Mouse (Mus musculus) layer of hippocampus, adult 2 months (tissue): ENCODE measurements around the gene Lmod2. TPM values are rescaled to one million over a fixed set of nuclear protein-coding genes. Genes with fewer than 3 reads are reported as not detected.

Experiments
- DNase-seq, 2 experiments: peaks; one replicate each; pipeline ENCODE4 v3.0.0; 2022; ENCODE audit warnings: low spot score in 2 of 2
- H3K27ac ChIP-seq: fragments of 200-600 bp; 2 replicates; pipeline ENCODE4 v1.8.1; 2022
- H3K4me3 ChIP-seq: fragments of 200-600 bp; 2 replicates; pipeline ENCODE4 v1.8.1; 2022; ENCODE audit warnings: mild to moderate bottlenecking
- CTCF ChIP-seq: fragments of 200-600 bp; conservative IDR thresholded peaks from 2 replicates; pipeline ENCODE4 v1.8.1; 2022; ENCODE audit warnings: antibody characterized with exemption, mild to moderate bottlenecking, moderate library complexity
- total RNA-seq, 2 experiments: library from RNA; stranded (reverse); gene quantifications; 2 replicates each; pipeline ENCODE4 v1.2.3; 2021

Gene Lmod2
- total RNA-seq, 2 experiments from 2014 or later, result not detected

GRCm38 (mm10) chr6:24607531-24607930, 10.0 kb downstream of the Lmod2 start:
- DNase-seq, result no peak
- TF ChIP-seq CTCF, result no peak
- no peak overlapping the region for H3K27ac ChIP-seq
- H3K4me3 ChIP-seq, result no peak overlapping the region

DNA sequence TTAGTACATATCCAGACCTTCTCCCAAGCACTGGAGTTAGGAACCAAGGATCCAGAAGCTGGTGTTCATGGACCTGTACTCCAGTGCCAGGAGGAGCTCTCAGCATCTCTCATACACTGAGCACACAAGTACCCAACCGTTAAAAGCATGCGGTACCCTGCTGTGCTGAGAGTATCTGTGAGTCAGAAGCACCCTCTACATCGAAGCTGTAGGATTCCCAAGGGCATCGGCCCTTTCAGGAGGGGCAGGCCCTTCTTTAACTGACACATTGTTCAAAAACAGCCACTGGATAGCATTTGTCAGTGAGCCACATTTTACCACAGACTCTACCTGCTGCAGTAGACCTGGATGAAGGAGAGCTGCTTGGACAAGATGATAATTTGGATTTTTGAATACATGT, 10.6 kb downstream of the Lmod2 start:
- DNase-seq, result no peak
- no peak for TF ChIP-seq CTCF
- H3K4me3 ChIP-seq, result no peak overlapping the region
- H3K27ac ChIP-seq, result no peak overlapping the region

DNA sequence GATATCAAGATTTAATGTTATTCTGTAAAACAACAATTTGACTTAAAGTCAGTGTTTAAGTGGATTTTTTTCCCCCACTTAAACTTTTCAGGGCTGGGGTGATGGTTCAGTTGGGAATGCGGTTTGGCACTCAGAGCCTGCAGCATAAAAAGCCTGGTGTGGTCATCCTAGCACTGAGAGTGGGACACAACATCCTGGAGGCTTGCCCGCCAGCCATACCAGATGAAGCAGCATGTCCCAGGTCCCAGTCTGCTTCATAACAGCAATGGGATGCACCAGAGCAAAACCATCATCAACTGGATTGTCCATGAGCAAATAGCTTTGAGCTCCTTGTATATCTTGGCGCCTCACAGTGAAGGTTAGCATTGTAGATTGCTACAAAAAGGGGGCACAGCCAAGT, 11.1 kb downstream of the Lmod2 start:
- Histone ChIP-seq H3K4me3 (no peak overlapping the region), H3K27ac (no peak overlapping the region)
- no peak for DNase-seq
- no peak for TF ChIP-seq CTCF

DNA sequence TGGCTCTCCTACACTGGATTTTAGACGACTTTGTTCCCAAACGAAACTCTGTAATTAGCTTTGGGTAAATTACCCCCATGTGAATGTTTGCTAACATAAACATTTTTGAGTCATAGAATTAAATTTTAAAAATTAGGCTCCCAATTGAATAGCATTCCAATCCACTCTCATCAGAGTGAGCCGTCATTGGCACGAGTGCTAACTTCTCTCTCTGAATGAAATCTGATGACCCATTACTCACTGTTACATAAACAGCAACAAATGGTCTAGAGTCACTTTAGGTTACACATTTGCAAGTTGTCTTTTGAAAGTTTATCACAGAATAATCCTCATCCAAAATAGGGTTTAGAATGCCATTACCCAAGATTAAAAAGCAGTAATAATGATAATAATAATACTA, 12.0 kb downstream of the Lmod2 start:
- H3K4me3 ChIP-seq, result no peak overlapping the region
- TF ChIP-seq CTCF, result no peak
- DNase-seq, result no peak
- H3K27ac ChIP-seq, result no peak overlapping the region

- no peak for TF ChIP-seq CTCF
- no peak for DNase-seq
- Histone ChIP-seq H3K27ac (no peak overlapping the region), H3K4me3 (no peak overlapping the region)
These were observed 12.8 kb downstream of the Lmod2 start for GRCm38 (mm10) chr6:24610358-24610757.

- Histone ChIP-seq H3K27ac (peak overlapping the region; percentile 19; the same call in 1 of the 2 replicates), H3K4me3 (no peak overlapping the region)
- TF ChIP-seq CTCF, result no peak
- DNase-seq, result no peak
These were observed 14.7 kb downstream of the Lmod2 start for GRCm38 (mm10) chr6:24612074-24612755.

DNA sequence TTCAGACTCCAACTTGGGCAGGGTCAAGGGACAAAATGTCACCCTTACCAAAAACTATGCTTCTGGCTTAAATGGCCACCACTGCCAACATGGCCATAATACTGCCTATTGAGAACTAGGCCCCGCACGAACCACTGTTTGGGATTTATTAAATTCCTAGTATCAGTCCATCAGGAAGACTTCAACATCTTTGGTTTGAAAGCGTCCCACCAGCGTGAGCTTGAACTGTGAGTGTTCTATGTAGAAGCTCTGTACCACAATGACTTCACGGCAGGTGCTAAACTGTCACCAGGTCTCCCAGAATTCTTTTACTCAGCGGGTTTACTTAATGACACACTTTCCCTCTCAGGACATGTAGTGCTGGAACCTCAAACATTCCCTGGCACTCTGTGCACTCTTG, 15.8 kb downstream of the Lmod2 start:
- H3K27ac ChIP-seq, result no peak overlapping the region
- TF ChIP-seq CTCF, result no peak
- no peak overlapping the region for H3K4me3 ChIP-seq
- no peak for DNase-seq

DNA sequence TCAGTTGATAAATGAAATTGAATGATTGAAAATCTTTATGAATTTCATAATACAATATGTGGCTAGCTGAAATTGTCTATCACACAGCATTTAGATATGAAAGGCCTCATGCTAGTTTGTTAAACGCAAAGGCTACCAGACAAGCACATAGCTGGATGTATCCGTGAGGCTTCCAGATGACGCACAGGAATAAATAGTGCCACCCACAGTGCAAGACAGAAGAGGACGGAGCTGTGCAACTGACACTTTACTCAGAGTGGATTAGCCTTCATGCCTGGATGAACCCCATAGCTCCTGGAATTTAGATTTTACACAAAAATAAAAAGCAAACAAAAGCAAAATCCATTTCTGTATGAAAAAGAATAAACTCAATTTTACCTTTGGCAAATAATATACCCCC, 16.4 kb downstream of the Lmod2 start:
- no peak for DNase-seq
- H3K27ac ChIP-seq, result no peak overlapping the region
- no peak overlapping the region for H3K4me3 ChIP-seq
- TF ChIP-seq CTCF, result no peak

- no peak overlapping the region for H3K4me3 ChIP-seq
- TF ChIP-seq CTCF, result no peak
- no peak for DNase-seq
- H3K27ac ChIP-seq, result no peak overlapping the region
These were observed 19.2 kb downstream of the Lmod2 start for GRCm38 (mm10) chr6:24616746-24617145.

DNA sequence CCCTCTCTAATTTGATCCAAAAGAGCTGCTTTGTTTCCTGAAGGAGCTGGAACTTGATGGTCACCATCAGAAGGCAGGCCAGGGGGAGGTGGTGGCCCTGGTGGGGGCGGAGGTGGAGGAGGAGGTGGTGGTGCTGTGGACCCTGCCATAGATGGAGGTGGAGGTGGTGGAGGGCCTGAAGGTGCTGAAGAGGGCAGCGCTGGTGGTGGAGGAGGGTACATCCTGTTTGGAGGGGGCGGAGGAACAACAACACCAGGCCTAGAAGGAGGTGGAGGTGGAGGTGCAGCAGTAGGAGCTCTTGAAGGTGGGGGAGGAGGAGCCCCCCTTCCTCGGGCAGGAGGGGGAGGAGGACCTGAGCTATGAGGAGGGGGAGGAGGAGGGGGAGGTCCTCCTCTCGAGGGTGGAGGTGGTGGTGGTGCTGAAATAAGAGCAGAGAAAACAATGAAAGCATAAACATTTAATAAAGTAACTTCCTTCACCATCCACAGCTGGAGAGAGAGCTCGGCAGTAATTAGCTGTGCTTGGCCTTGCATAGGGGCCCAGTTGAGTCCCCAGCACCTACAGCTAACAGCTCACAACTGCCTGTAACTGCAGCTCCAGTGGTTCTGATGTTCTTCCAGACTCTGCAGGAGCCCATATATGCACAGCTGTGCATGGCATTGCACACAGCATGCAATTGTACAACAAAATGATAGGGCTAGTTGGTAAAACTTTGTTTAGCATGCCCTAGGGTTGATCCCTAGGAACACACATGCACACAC, 21.9 kb downstream of the Lmod2 start:
- no peak for DNase-seq
- TF ChIP-seq CTCF, result no peak
- Histone ChIP-seq H3K27ac (no peak overlapping the region), H3K4me3 (no peak overlapping the region)

GRCm38 (mm10) chr6:24620936-24621335, 23.4 kb downstream of the Lmod2 start:
- Histone ChIP-seq H3K4me3 (no peak overlapping the region), H3K27ac (no peak overlapping the region)
- no peak for TF ChIP-seq CTCF
- no peak for DNase-seq

DNA sequence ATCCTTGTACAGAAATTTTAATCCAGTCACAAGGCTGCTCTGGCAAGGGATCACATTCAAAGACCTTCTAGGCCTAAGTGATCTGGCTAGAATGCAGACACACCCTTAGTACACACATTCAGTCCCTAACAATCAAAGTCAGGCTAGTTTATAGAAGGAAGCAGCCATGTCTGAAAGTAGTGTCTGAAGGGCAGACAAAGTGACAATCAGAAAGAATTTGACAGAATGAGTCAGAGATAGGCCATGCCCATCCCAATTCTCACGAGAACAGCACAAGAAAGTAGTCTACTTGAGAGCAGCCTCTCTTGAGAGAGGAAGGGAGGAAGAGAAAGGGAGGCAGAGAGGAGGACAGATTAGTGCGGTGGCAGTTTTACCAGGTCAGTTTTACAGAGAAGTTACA, 24.5 kb downstream of the Lmod2 start:
- TF ChIP-seq CTCF, result no peak
- H3K27ac ChIP-seq, result no peak overlapping the region
- DNase-seq, result no peak
- no peak overlapping the region for H3K4me3 ChIP-seq

GRCm38 (mm10) chr6:24627586-24628030, 30.0 kb downstream of the Lmod2 start:
- DNase-seq, result peak; percentile 52 to 69
- TF ChIP-seq CTCF, result peak; percentile 94
- no peak overlapping the region for H3K27ac ChIP-seq
- no peak overlapping the region for H3K4me3 ChIP-seq

DNA sequence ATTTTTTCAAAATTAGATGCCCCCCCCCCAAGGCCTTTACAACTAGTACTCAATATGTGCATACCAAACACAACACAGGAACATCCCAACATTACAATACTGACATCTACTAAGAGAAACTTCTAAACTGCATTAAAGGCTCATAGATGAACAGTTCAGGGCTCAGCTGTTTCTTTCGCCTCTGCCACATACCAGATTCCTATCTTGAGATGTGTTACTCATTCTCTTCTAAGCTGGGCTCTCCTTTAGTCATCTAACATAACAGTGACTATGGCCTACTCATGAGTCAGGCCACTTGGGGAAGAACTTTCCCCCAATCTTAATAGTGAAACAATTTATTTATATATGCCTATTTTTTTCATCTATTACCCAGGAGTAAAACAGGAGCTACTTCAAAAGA, 30.9 kb downstream of the Lmod2 start:
- no peak overlapping the region for H3K4me3 ChIP-seq
- TF ChIP-seq CTCF, result no peak
- no peak for DNase-seq
- 0 out of 2 replicates have a peak overlapping the region, but pooled peaks have one; percentile 0 for H3K27ac ChIP-seq
